Mouse (Mus musculus) heart, embryonic 16.5 days (tissue): Measurements from ENCODE around the gene Vmn1r132. TPM values are rescaled to one million over a fixed set of nuclear protein-coding genes. Genes with fewer than 3 reads are reported as not detected.
"Not testable (repeated sequence)": the region's sequence is repeated elsewhere in the genome, so short reads cannot be mapped to it uniquely, and the experiment has no call there.

Source experiments
- ATAC-seq: fragments of 200-750 bp; cut with Nextera tagmentation; replicated peaks from 2 replicates; pipeline ENCODE4 v1.8.0; 2017; ENCODE audit warnings: moderate number of reproducible peaks; ENCODE audit not compliant: insufficient read depth, low FRiP score; ENCODE audit errors: extremely low read depth
- H3K27ac ChIP-seq: fragments of 300-500 bp; sonication (generic); 2 replicates; pipeline ENCODE4 v1.5.1; 2014; ENCODE audit warnings: mild to moderate bottlenecking, low read length, control low read depth, moderate library complexity
- H3K27me3 ChIP-seq: fragments of 300-500 bp; sonication (generic); 2 replicates; pipeline ENCODE4 v1.6.1; 2014; ENCODE audit warnings: low read length, mixed read lengths; ENCODE audit not compliant: control insufficient read depth, insufficient read depth
- H3K36me3 ChIP-seq: fragments of 300-500 bp; sonication (generic); 2 replicates; pipeline ENCODE4 v1.6.1; 2014; ENCODE audit not compliant: control insufficient read depth, insufficient read depth
- H3K4me1 ChIP-seq: fragments of 300-500 bp; sonication (generic); 2 replicates; pipeline ENCODE4 v1.6.1; 2014; ENCODE audit warnings: low read length, mixed read lengths; ENCODE audit not compliant: control insufficient read depth, insufficient read depth
- H3K4me2 ChIP-seq: fragments of 300-500 bp; sonication (generic); 2 replicates; pipeline ENCODE4 v1.6.1; 2014; ENCODE audit warnings: low read depth, mild to moderate bottlenecking, control low read depth, low read length
- H3K4me3 ChIP-seq: fragments of 300-500 bp; sonication (generic); 2 replicates; pipeline ENCODE4 v1.5.1; 2014; ENCODE audit warnings: mild to moderate bottlenecking, control low read depth, low read length
- H3K9ac ChIP-seq: fragments of 300-500 bp; sonication (generic); 2 replicates; pipeline ENCODE4 v1.6.1; 2014; ENCODE audit warnings: low read length, control low read depth
- H3K9me3 ChIP-seq: fragments of 300-500 bp; sonication (generic); replicated peaks from 2 replicates; pipeline ENCODE4 v1.6.1; 2016; ENCODE audit warnings: low read length; ENCODE audit not compliant: control insufficient read depth
- WGBS: fragments of 180-500 bp; shearing (Covaris S2); extraction: QIAGEN DNeasy Blood & Tissue Kit; methylation state at CpG from one replicate; pipeline ENCODE4 v1.1.7; 2014; 5-methylcytosine and 5-hydroxymethylcytosine counted together
- polyA plus RNA-seq: library from polyadenylated mRNA; unstranded; fragments of >200 nt; fragmentation: Nextera tagmentation; extraction: Ambion mirVana; gene quantifications from 2 replicates; pipeline ENCODE4 v1.2.1, GENCODE M21; 2015

The Vmn1r132 gene
- polyA plus RNA-seq, result not detected in 2 replicates

DNA sequence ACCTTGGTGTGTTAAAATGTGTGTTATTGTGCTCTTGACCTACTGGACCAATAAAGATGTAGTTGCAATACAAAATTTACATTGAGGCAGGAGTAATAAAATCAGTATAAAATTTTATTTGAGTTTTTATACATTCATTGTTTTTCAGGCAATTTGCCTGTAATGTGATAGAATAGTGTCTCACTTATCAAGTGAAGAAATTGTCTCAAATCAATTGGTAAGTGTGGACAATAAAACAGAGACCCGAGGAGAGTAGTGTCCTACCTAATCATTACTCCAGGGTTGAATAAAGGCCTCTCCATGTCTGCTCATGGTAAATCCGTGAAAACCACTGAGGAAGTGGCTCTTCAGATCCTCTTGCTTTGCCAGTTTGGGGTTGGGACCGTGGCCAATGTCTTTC is at the start of gene Vmn1r132:
Gene Vmn1r132 (plus strand): TSS at position 301 of the 400 bp plus-strand sequence.
- H3K9ac ChIP-seq, H3K27me3 ChIP-seq, ATAC-seq, H3K36me3 ChIP-seq, H3K4me3 ChIP-seq, H3K4me1 ChIP-seq, H3K9me3 ChIP-seq, H3K27ac ChIP-seq, H3K4me2 ChIP-seq: not testable (repeated sequence)
- WGBS, result no CpG with 5 or more reads among the region's 3 CpGs

Other genes starting within 250 kb of the Vmn1r132 start
- gene Gm6882, start 181.3 kb upstream of the Vmn1r132 start, polyA plus RNA-seq, result not detected in 2 replicates
- not detected in 2 replicates for gene Vmn1r130, start 102.3 kb upstream of the Vmn1r132 start, polyA plus RNA-seq
- not detected in 2 replicates for gene Vmn1r131, start 68.0 kb upstream of the Vmn1r132 start, polyA plus RNA-seq
- not detected in 2 replicates for gene Gm4175, start 147.4 kb downstream of the Vmn1r132 start, polyA plus RNA-seq
- gene Gm4177, start 182.6 kb downstream of the Vmn1r132 start, polyA plus RNA-seq, result not detected in 2 replicates
- gene Vmn1r135, start 218.3 kb downstream of the Vmn1r132 start, polyA plus RNA-seq, result not detected in 2 replicates
- gene Gm5725, start 230.2 kb downstream of the Vmn1r132 start, polyA plus RNA-seq, result not detected in 2 replicates